Mouse (Mus musculus) layer of hippocampus, postnatal 25 days (tissue): Measurements from ENCODE around the gene Gm2174. TPM values are rescaled to one million over a fixed set of nuclear protein-coding genes. Genes with fewer than 3 reads are reported as not detected.

Experiments
- DNase-seq, 2 experiments: peaks; one replicate each; pipeline ENCODE4 v3.0.0; 2022; ENCODE audit warnings: mixed read lengths in 2 of 2, low spot score in 1 of 2; ENCODE audit errors: extremely low spot score in 1 of 2
- total RNA-seq, 2 experiments: library from RNA; stranded (reverse); gene quantifications; 2 replicates each; pipeline ENCODE4 v1.2.3; 2021

Gene Gm2174
- not detected for total RNA-seq

- DNase-seq, result no peak
Observed at GRCm38 (mm10) chrX:56447524-56448015, at the start of gene Gm2174. Gene Gm2174 (plus strand): TSS chrX:56447965.

GRCm38 (mm10) chrX:56404646-56405045 lies 43.1 kb upstream of the Gm2174 start:
- no peak for DNase-seq

DNA sequence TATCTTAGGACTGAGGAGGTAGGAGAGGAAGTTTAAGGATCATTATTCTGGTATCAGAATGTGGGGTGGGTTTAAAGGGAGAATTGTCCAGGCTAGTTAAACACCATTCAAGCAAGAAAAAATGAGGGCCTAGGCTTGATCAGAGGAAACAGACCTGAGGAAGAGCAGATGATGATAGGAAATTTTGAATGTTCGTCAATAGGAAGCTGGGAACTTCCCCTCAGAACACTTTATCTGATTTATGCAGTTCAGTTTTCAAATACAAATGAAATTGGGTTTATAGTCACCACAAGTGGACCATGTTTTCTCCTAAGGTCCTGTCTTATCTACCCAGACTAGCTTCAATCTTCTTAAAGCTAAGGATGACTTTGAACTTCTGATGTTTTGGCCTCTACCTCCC lies 42.3 kb upstream of the Gm2174 start:
- DNase-seq, result no peak

GRCm38 (mm10) chrX:56406128-56406527 lies 41.6 kb upstream of the Gm2174 start:
- no peak for DNase-seq

GRCm38 (mm10) chrX:56416277-56416676 lies 31.5 kb upstream of the Gm2174 start:
- no peak for DNase-seq

DNA sequence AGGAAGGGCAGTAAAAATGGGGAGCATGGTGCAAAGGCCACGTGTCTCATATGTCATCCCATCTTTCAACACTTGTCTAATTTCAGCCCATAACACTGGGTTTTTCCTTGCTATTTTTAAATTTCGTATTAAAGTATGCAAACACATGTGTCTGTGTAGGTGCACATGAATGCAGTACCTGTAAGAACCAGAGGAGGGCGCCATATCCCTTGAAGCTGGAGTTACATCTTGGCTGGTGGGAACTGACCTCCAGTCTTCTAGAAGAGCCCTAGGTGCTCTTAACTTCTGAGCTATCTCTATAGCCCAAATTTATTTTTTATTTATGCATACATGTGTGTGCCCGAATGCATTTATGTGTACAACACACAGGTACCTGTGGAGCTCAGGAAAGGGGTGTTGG lies 30.2 kb upstream of the Gm2174 start:
- DNase-seq, result no peak

DNA sequence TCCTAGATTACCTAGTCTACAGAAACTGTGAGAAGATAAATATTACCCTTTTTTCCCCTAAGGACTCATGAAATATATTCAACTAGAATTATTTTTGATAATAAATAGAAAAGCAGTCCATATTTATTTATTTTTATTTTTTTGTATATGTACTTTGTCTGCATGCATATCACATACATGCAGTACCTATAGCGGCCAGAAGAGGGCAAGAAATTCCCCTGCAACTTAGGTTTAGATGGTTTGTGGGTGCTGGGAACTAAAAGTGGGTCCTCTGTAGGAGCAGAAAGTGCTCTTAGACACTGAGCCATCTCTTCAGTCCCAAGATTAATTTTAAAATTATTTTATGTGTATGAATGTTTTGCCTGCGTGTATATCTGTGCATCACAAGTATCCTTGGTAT lies 17.2 kb upstream of the Gm2174 start:
- no peak for DNase-seq

- no peak for DNase-seq
Observed at GRCm38 (mm10) chrX:56435758-56436283, 11.9 kb upstream of the Gm2174 start.

DNA sequence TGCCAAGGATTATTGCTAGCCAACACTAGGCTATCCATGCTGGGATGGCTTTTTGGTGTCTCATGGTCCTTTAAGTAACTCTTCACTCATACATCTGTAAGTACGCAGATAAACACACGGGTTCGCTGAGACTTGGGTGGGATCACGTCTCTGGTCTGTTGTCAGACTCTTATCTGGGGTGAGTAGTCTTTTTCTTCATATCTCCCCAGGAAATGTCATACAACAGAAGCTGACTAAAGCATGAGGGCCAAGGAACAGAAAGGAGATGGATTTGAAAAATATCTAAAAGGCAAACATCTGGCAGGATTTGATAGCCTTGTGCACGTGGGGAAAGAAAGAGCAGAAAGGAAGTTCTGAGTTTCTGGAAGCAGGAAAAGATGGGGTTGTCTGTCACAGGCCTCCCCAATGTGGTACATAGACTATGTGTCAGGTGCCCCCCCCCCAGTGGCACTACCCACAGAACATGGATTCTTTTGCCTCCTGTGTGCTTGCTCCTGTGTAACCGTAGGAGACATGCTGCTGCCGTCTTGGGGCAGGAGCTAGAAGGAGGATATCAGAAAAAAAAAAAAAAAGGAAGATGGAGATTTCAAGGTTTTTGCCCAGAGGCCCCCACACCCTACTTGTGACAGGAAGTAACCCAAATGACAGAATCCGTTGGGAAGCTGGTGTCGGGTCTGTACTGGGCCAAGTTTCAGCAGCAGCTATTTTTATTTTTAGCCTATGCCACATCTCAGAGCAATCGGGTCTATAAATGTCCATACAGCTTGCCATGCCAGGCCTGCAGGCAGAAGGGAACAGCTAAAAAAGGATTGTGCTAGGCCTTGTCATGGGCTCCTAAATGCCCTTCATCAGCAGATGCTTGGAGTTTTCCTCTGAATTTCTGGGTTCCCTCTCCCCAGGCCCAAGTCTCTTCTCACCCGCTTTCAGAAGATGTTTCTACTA lies 1.0 kb upstream of the Gm2174 start:
- DNase-seq, result no peak

DNA sequence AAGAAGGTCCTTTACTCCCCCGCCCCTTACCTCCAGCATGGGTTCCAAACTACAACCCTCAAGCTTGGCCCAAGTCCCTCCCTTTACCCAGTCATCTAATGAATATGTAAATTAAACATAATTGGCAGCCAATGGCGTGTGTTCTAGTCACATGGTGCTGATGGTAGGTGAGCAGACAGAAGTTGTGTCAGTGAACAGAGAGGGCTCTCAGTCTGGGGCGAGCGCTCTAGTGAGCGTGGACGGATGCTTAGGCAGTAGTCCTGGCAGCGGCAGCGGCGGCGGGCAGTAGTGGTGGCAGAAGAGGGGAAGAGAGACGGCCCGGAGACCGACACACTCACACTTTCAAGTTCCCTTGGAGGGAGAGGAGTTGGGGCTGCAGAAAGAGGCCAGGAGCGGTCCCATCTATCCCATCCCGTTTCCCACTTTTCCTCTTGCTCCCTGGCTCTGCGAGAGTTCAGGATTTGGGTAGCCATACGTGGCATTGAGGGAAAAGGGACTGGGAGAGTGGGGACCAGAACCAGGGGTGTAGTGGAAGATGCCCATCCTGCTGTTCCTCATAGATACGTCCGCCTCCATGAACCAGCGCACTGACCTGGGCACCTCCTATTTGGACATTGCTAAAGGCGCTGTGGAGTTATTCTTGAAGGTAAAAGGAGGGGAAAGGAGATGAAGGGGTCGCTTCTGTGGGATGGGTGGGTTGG lies 7.1 kb downstream of the Gm2174 start, which contains the start of gene Ints6l:
Gene Ints6l (plus strand): TSS at position 187 of the 701 bp plus-strand sequence.
- peak; percentile 53 to 62 for DNase-seq

GRCm38 (mm10) chrX:56455372-56456246 lies 7.8 kb downstream of the Gm2174 start:
- peak; percentile 65 to 72 for DNase-seq

- no peak for DNase-seq
Observed at GRCm38 (mm10) chrX:56456379-56456778, 8.6 kb downstream of the Gm2174 start.

DNA sequence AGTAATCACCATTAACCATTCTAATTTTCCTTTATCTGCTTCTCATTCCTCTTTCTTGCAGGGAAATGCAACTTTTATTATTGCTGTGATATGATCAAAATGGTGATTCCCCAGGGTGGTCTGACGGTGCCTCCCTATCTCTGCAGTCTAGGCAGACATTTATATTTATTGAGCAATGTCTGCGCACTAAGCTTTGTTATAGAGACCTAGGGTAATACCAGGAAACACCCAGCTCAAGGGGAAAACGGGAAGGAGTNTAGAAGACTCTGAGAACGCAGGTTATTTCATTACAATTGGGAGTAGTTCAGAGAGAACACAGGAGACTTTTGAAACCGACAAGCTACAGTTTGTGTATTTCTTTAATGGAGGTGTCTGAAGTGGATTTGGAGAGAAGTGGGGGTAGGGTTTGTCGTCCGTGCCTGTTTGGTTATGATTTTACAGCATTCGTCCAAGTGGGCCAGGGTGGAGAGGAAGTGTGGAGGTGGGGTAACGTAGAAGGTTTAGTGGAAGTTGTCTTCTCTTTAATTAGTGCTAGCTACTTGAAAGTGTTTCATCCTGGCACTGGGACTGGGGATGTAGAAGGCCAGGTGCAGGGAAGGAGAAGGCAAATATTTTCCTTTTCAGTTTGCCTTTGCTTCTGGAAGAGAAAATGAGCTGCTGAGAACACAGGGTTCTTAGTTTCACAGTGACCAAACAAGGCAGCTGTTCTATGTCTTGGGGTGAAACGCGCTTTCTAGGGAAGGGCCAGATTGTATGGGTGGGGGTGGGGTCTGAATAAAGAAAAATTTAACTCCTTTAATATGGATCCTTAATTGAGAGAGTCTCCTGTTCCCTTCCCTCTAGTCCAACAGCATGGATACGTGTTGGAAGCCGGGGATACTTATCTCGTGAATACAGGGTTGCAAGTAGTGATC lies 14.5 kb downstream of the Gm2174 start:
- no peak for DNase-seq

DNA sequence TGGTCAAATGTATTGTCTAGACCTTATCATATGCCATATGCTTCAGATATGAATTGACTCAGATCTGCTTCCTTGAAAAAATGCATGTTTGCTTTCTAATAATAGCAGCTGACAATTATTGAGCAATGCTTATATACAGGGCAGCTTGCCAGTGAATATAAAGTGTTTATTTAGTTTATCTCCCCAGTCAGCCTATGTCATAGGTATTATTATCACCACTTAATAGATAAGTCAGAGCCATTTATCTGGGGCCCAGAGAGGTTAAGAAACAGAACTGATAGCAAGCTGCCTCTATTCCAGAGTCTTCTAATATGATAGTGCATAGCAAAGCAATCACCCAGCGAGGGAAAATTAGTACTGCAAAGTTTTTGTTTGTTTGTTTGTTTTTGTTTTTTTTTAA lies 17.1 kb downstream of the Gm2174 start:
- no peak for DNase-seq

DNA sequence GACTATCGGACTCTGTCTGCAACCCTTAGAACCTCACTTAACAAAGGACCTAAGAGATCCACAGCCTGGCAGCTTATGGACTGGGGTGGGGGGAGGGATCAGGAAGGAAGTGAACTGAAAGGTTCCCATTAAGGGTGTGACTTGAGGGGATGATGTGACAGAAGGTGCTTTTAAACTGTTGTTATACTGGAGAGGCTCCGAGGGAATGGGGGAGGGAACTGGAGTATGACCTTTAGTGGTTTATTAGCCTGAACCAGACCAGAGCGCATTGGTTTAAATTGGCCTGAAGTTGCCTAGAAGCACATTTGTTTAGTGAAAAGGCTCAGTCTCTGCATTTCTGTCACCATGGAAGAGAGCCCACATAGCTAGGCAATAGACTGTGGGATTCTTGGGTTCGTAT lies 19.9 kb downstream of the Gm2174 start:
- DNase-seq, result no peak

DNA sequence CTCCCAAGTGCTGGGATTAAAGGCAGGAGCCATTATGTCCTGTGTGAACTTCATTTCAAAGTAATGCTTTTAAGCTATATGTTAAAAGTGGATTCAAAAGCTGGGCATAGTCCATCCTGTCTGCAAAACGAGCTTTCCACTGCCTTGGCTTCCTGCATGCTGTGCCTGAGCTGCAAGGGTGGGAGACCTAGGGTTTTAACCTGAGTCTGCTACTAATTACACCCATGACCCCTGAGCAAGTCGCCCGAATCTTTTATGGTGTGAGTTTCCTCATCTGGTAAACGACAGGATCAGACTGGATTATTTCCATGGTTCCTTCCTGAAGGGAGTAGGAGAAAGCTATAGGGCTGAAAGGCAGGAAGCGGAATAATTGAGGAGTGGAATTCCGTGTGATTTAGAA lies 20.7 kb downstream of the Gm2174 start:
- no peak for DNase-seq

DNA sequence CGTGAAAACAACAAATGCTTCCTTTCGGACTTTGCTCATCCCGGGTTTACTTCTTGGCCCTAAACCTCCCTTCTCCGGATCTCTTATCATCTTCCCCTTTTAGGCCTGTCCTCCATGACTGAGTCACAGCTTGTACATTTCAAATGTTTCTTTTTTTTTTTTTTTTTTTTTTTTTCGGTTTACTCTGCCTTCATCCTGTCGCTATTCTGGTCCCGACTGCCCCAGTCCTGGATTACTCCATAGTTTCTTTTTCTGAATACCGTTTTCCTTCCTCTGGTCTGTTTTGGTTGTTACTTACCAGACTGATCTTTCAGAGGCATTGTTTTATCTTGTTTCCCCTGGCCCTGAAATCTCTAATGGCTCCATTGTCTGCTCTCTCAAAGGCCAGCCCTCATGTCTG lies 26.3 kb downstream of the Gm2174 start:
- no peak for DNase-seq

DNA sequence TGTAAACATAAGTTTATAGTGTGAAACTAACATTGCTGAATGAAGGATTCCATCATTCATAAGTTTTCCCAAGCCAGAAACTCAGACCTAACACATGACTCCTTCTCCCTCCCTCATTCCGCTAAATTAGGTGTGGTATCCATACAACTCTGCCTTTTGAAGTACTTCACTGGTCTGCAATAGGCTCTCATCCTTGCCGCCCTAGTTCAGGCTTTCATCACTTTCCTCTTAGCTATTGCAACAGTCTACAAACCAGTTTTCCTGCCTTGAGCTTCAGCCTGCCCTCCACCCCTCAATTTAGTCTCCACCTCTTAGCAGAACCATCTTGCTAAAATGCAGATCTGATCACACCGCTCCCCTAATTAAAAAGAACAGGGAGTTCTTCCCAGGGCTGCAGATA lies 29.8 kb downstream of the Gm2174 start:
- DNase-seq, result no peak

DNA sequence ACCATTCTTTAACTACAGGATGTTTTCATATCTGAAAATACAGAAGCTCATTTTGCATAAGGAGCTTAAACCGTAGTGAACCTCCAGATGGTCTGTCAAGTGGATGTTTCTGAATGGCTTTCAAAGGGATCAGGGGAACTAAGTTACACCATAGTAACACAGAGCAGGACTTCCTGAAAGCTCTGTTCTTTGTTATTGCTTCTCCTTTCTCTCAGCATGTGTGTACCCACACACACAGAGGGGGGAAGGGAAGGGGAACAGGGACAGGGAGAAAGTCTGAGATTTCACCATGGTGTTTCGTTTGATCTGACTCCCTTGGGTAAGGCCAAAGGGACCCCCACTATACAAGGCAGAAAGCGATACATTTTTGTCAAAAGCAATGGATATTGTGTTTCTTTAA lies 34.1 kb downstream of the Gm2174 start:
- DNase-seq, result no peak
